Mouse (Mus musculus) erythroblast, embryonic 14.5 days (primary cell): ENCODE results near the gene Gdpd5. TPM values are rescaled to one million over a fixed set of nuclear protein-coding genes. Genes with fewer than 3 reads are reported as not detected.
A peak's percentile ranks its signal among the peaks of the same experiment; 100 is the strongest.
"Not testable (repeated sequence)": the region's sequence is repeated elsewhere in the genome, so short reads cannot be mapped to it uniquely, and the experiment has no call there.

Experiments used
- H3K27me3 ChIP-seq: 2 replicates; pipeline ENCODE4 v1.6.1; 2012; ENCODE audit warnings: inconsistent platforms; ENCODE audit not compliant: control insufficient read depth
- H3K36me3 ChIP-seq: 2 replicates; pipeline ENCODE4 v1.6.1; 2012; ENCODE audit warnings: mild to moderate bottlenecking, inconsistent platforms; ENCODE audit not compliant: control insufficient read depth
- H3K4me1 ChIP-seq: 2 replicates; pipeline ENCODE4 v1.6.1; 2012; ENCODE audit warnings: inconsistent platforms; ENCODE audit not compliant: control insufficient read depth
- H3K4me3 ChIP-seq: replicated peaks from 2 replicates; pipeline ENCODE3; 2012; ENCODE audit warnings: moderate library complexity, mild to moderate bottlenecking, inconsistent platforms
- H3K9me3 ChIP-seq: 2 replicates; pipeline ENCODE4 v1.6.1; 2012; ENCODE audit warnings: low read length, inconsistent platforms, mixed read lengths; ENCODE audit not compliant: control insufficient read depth
- GATA1 ChIP-seq: IDR thresholded peaks from 2 replicates; pipeline ENCODE4 v1.6.1; 2012; ENCODE audit warnings: low read length, inconsistent platforms, mixed read lengths
- TAL1 ChIP-seq: IDR thresholded peaks from 3 replicates; pipeline ENCODE4 v1.6.1; 2012; ENCODE audit warnings: low read length, inconsistent platforms, mixed read lengths
- polyA plus RNA-seq: library from polyadenylated mRNA; stranded (reverse); fragments of >175 nt; gene quantifications from 2 replicates; pipeline ENCODE4 v1.2.3, GENCODE M21; 2012

Gene Gdpd5
- polyA plus RNA-seq, 1 experiment, result 0.03 TPM

- TF ChIP-seq GATA1 (no peak), TAL1 (no peak)
- H3K27me3 ChIP-seq, result no peaks in the 10 kb centered on the region
- H3K9me3 ChIP-seq, result no peaks in the 10 kb centered on the region
Measured at GRCm38 (mm10) chr7:99362137-99362536, 19.1 kb upstream of the Gdpd5 start.

GRCm38 (mm10) chr7:99365069-99365468 lies 16.1 kb upstream of the Gdpd5 start:
- Histone ChIP-seq H3K4me1 (no peaks in the 10 kb centered on the region), H3K36me3 (no peaks in the 10 kb centered on the region), H3K4me3 (no peak overlapping the region), H3K9me3 (no peaks in the 10 kb centered on the region), H3K27me3 (no peaks in the 10 kb centered on the region)
- TF ChIP-seq GATA1 (no peak), TAL1 (no peak)

More at GRCm38 (mm10) chr7:99362137-99362536, 19.1 kb upstream of the Gdpd5 start:
- Histone ChIP-seq H3K4me3 (no peak overlapping the region), H3K36me3 (no peaks in the 10 kb centered on the region), H3K4me1 (no peaks in the 10 kb centered on the region)

- Histone ChIP-seq H3K9me3 (no peaks in the 10 kb centered on the region), H3K4me1 (no peaks in the 10 kb centered on the region), H3K4me3 (no peak overlapping the region), H3K36me3 (no peaks in the 10 kb centered on the region), H3K27me3 (0 out of 2 replicates have a peak, but pooled peaks cover 2% of the 10 kb centered on the region)
- no peak for TF ChIP-seq GATA1
- no peak for TF ChIP-seq TAL1
Measured at GRCm38 (mm10) chr7:99366716-99367115, 14.5 kb upstream of the Gdpd5 start.

- H3K27me3 ChIP-seq, result peaks cover 16% of the 10 kb centered on the region
- H3K36me3 ChIP-seq, H3K4me1 ChIP-seq: not testable (repeated sequence)
Measured at GRCm38 (mm10) chr7:99374325-99374724, 6.9 kb upstream of the Gdpd5 start.

GRCm38 (mm10) chr7:99375455-99375854 lies 5.8 kb upstream of the Gdpd5 start:
- peaks cover 27% of the 10 kb centered on the region for H3K27me3 ChIP-seq
- TF ChIP-seq GATA1, result no peak
- no peak for TF ChIP-seq TAL1
- H3K4me1 ChIP-seq, result peaks cover 2% of the 10 kb centered on the region
- H3K9me3 ChIP-seq, result peaks cover 3% of the 10 kb centered on the region; the same call in 1 of the 2 replicates
- no peaks in the 10 kb centered on the region for H3K36me3 ChIP-seq
- no peak overlapping the region for H3K4me3 ChIP-seq

More at GRCm38 (mm10) chr7:99374325-99374724, 6.9 kb upstream of the Gdpd5 start:
- not testable (repeated sequence) for H3K9me3 ChIP-seq, H3K4me3 ChIP-seq

- H3K9me3 ChIP-seq, result peaks cover 3% of the 10 kb centered on the region; the same call in 1 of the 2 replicates
- peaks cover 53% of the 10 kb centered on the region for H3K27me3 ChIP-seq
- H3K4me1 ChIP-seq, result peaks cover 23% of the 10 kb centered on the region
- H3K36me3 ChIP-seq, result no peaks in the 10 kb centered on the region
- no peak overlapping the region for H3K4me3 ChIP-seq
- no peak for TF ChIP-seq GATA1
- TF ChIP-seq TAL1, result no peak
Measured at GRCm38 (mm10) chr7:99378870-99379269, 2.3 kb upstream of the Gdpd5 start.

- H3K4me3 ChIP-seq, result peak overlapping the region; percentile 63
- H3K4me1 ChIP-seq, result peaks cover 23% of the 10 kb centered on the region
- H3K27me3 ChIP-seq, result peaks cover 59% of the 10 kb centered on the region
- no peaks in the 10 kb centered on the region for H3K36me3 ChIP-seq
- peaks cover 3% of the 10 kb centered on the region; the same call in 1 of the 2 replicates for H3K9me3 ChIP-seq
- TF ChIP-seq GATA1, result no peak
- no peak for TF ChIP-seq TAL1
Measured at GRCm38 (mm10) chr7:99380491-99381213, 562 bp upstream of the Gdpd5 start.

- Histone ChIP-seq H3K4me3 (peak overlapping the region; percentile 63), H3K9me3 (no peaks in the 10 kb centered on the region), H3K27me3 (peaks cover 57% of the 10 kb centered on the region), H3K4me1 (peaks cover 23% of the 10 kb centered on the region), H3K36me3 (no peaks in the 10 kb centered on the region)
- TF ChIP-seq GATA1, result no peak
- no peak for TF ChIP-seq TAL1
Measured at GRCm38 (mm10) chr7:99382088-99383000, 1.1 kb downstream of the Gdpd5 start.

- TF ChIP-seq GATA1 (no peak), TAL1 (no peak)
- peaks cover 23% of the 10 kb centered on the region for H3K4me1 ChIP-seq
- H3K36me3 ChIP-seq, result no peaks in the 10 kb centered on the region
- no peaks in the 10 kb centered on the region for H3K9me3 ChIP-seq
- H3K27me3 ChIP-seq, result peaks cover 57% of the 10 kb centered on the region
- H3K4me3 ChIP-seq, result no peak overlapping the region
Measured at GRCm38 (mm10) chr7:99383246-99383645, 2.0 kb downstream of the Gdpd5 start.
